Mouse (Mus musculus) erythroblast, embryonic 14.5 days (primary cell): ENCODE data around the gene Dph7. TPM values are rescaled to one million over a fixed set of nuclear protein-coding genes. Genes with fewer than 3 reads are reported as not detected.
A peak's percentile ranks its signal among the peaks of the same experiment; 100 is the strongest.

Experiments used
- H3K27me3 ChIP-seq: 2 replicates; pipeline ENCODE4 v1.6.1; 2012; ENCODE audit warnings: inconsistent platforms; ENCODE audit not compliant: control insufficient read depth
- H3K36me3 ChIP-seq: 2 replicates; pipeline ENCODE4 v1.6.1; 2012; ENCODE audit warnings: mild to moderate bottlenecking, inconsistent platforms; ENCODE audit not compliant: control insufficient read depth
- H3K4me1 ChIP-seq: 2 replicates; pipeline ENCODE4 v1.6.1; 2012; ENCODE audit warnings: inconsistent platforms; ENCODE audit not compliant: control insufficient read depth
- H3K4me3 ChIP-seq: replicated peaks from 2 replicates; pipeline ENCODE3; 2012; ENCODE audit warnings: moderate library complexity, mild to moderate bottlenecking, inconsistent platforms
- H3K9me3 ChIP-seq: 2 replicates; pipeline ENCODE4 v1.6.1; 2012; ENCODE audit warnings: low read length, inconsistent platforms, mixed read lengths; ENCODE audit not compliant: control insufficient read depth
- GATA1 ChIP-seq: IDR thresholded peaks from 2 replicates; pipeline ENCODE4 v1.6.1; 2012; ENCODE audit warnings: low read length, inconsistent platforms, mixed read lengths
- TAL1 ChIP-seq: IDR thresholded peaks from 3 replicates; pipeline ENCODE4 v1.6.1; 2012; ENCODE audit warnings: low read length, inconsistent platforms, mixed read lengths
- polyA plus RNA-seq: library from polyadenylated mRNA; stranded (reverse); fragments of >175 nt; gene quantifications from 2 replicates; pipeline ENCODE4 v1.2.3, GENCODE M21; 2012

Dph7 gene
- polyA plus RNA-seq, result 0.78 and 0.86 TPM in 2 replicates

- Histone ChIP-seq H3K36me3 (peaks cover 72% of the 10 kb centered on the region), H3K4me3 (peak within 1 kb of the TSS; percentile 84), H3K9me3 (no peaks in the 10 kb centered on the region), H3K4me1 (peaks cover 22% of the 10 kb centered on the region), H3K27me3 (no peaks in the 10 kb centered on the region)
- no peak for TF ChIP-seq GATA1
- TF ChIP-seq TAL1, result no peak
Measured at GRCm38 (mm10) chr2:24962304-24963000, at the start of gene Dph7. Gene Dph7, plus strand, starts transcription at chr2:24962400.

- peaks cover 5% of the 10 kb centered on the region for H3K4me1 ChIP-seq
- TF ChIP-seq GATA1 (no peak), TAL1 (no peak)
- H3K9me3 ChIP-seq, result no peaks in the 10 kb centered on the region
- H3K36me3 ChIP-seq, result peaks cover 26% of the 10 kb centered on the region
- H3K4me3 ChIP-seq, result no peak overlapping the region
- no peaks in the 10 kb centered on the region for H3K27me3 ChIP-seq
Measured at GRCm38 (mm10) chr2:24912589-24912988, 49.6 kb upstream of the Dph7 start.

GRCm38 (mm10) chr2:24914762-24915161, 47.4 kb upstream of the Dph7 start:
- TF ChIP-seq TAL1 (no peak), GATA1 (no peak)
- peaks cover 23% of the 10 kb centered on the region for H3K36me3 ChIP-seq
- no peak overlapping the region for H3K4me3 ChIP-seq
- H3K9me3 ChIP-seq, result no peaks in the 10 kb centered on the region
- peaks cover 18% of the 10 kb centered on the region for H3K4me1 ChIP-seq
- H3K27me3 ChIP-seq, result no peaks in the 10 kb centered on the region

GRCm38 (mm10) chr2:24918930-24919838, 43.0 kb upstream of the Dph7 start, which contains the start of gene Ehmt1:
Gene Ehmt1, minus strand, starts transcription at chr2:24919614.
- Histone ChIP-seq H3K4me1 (peaks cover 24% of the 10 kb centered on the region), H3K27me3 (no peaks in the 10 kb centered on the region), H3K4me3 (peak within 1 kb of the TSS; percentile 89), H3K9me3 (no peaks in the 10 kb centered on the region), H3K36me3 (peaks cover 9% of the 10 kb centered on the region)
- TF ChIP-seq GATA1 (no peak), TAL1 (no peak)

GRCm38 (mm10) chr2:24919839-24920175, 42.4 kb upstream of the Dph7 start:
- H3K9me3 ChIP-seq, result no peaks in the 10 kb centered on the region
- TF ChIP-seq TAL1 (no peak), GATA1 (no peak)
- peaks cover 24% of the 10 kb centered on the region for H3K4me1 ChIP-seq
- H3K27me3 ChIP-seq, result no peaks in the 10 kb centered on the region
- H3K36me3 ChIP-seq, result peaks cover 5% of the 10 kb centered on the region
- H3K4me3 ChIP-seq, result peak overlapping the region; percentile 89

DNA sequence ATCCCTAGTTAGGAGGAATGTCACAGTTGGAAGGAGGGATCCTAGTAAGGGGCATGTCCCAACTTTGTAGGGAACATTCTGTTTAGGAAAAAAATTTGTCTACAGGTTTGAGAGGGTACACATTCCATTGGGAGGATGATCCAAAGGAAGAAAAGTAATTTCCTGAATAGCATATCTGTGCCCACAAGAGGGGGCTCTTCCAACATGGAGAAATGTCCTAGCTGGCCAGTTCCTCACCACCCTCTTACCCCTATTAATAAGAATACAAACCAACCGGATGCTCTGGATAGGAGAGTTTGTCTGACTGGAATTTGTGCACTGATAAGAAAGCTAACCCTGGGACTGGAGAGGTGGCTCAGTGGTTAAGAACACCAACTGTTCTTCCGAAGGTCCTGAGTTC, 38.6 kb upstream of the Dph7 start:
- H3K36me3 ChIP-seq, result peaks cover 13% of the 10 kb centered on the region

DNA sequence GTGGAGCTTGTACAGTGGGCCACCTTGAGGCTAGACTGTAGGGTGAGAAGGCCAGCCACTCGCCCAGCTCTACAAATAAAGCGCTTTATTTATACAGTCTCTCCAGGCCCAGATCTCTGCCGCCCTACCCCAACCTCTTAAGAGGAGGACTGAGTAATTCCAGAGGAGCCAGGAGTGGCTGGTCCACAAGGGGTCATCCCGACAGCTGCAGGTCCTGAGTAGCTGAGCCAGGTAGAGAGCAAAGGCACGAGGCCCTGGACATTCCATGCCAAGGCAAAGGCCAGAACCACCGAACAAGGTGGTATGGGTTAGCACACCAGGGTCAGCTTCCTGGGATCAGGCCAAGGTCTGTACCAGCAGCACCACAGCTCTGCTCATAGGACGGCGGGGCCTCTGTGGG, 36.9 kb upstream of the Dph7 start:
- Histone ChIP-seq H3K4me3 (no peak overlapping the region), H3K9me3 (no peaks in the 10 kb centered on the region), H3K27me3 (no peaks in the 10 kb centered on the region), H3K4me1 (peaks cover 4% of the 10 kb centered on the region), H3K36me3 (peaks cover 13% of the 10 kb centered on the region)
- TF ChIP-seq TAL1, result no peak
- TF ChIP-seq GATA1, result no peak

More for the DNA sequence above, 38.6 kb upstream of the Dph7 start:
- no peak for TF ChIP-seq TAL1
- no peak for TF ChIP-seq GATA1
- Histone ChIP-seq H3K4me3 (no peak overlapping the region), H3K27me3 (no peaks in the 10 kb centered on the region), H3K4me1 (peaks cover 12% of the 10 kb centered on the region), H3K9me3 (no peaks in the 10 kb centered on the region)

- peaks cover 13% of the 10 kb centered on the region for H3K36me3 ChIP-seq
- TF ChIP-seq TAL1, result no peak
- no peak for TF ChIP-seq GATA1
- no peaks in the 10 kb centered on the region for H3K9me3 ChIP-seq
- H3K27me3 ChIP-seq, result no peaks in the 10 kb centered on the region
- peaks cover 3% of the 10 kb centered on the region; the same call in 1 of the 2 replicates for H3K4me1 ChIP-seq
- H3K4me3 ChIP-seq, result no peak overlapping the region
Measured at GRCm38 (mm10) chr2:24926345-24926964, 35.7 kb upstream of the Dph7 start.

- Histone ChIP-seq H3K4me3 (no peak overlapping the region), H3K36me3 (peaks cover 13% of the 10 kb centered on the region), H3K27me3 (no peaks in the 10 kb centered on the region), H3K9me3 (no peaks in the 10 kb centered on the region), H3K4me1 (peaks cover 3% of the 10 kb centered on the region; the same call in 1 of the 2 replicates)
- TF ChIP-seq GATA1 (no peak), TAL1 (no peak)
Measured at GRCm38 (mm10) chr2:24926965-24927358, 35.2 kb upstream of the Dph7 start.
